ENCODE assay signal across 15 mouse cellular contexts in the genomic region with DNA sequence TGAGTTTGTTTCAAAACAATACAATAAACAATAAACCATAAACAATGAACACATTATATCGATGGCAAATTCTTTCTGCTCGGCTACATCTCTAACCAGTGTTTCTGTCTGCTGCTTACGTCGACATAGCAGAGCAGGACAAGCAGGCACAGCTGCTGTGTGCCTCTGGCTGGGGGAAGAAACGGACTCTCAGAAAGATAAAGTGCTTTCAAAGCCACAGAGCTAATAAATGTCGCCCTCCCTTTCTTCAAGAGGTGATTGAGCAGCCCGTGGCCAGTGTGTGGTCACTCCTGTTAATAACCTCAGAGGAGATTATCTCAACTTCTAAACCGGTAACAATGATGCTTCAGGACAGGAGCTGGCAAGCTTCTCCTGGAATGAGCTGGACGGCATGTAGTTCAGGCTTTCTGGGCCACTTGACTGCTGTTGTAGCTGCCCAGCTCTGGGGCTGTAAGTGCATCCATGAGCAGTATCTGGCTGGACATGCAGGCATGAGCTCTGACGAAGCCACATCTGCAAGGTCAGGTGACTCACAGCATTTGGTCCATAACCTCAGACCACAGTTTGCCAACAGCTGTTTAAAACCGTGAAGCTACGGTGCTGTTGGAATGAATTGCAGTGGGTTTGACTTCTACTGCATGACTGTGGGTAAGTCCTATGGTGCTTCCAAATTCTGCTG. TPM values are rescaled to one million over a fixed set of nuclear protein-coding genes. Genes with fewer than 3 reads are reported as not detected.
DNase-seq lines count a peak whose midpoint lies in the region; ATAC-seq lines count a peak whose summit lies in the region.
"Had no signal": no experiment of that assay in that cellular context is flagged by ENCODE, and none has a peak within 500 bp of the region (broad histone marks: within the 10 kb centered on the region; RNA-seq: fewer than 3 reads in every experiment).

No protein-coding gene starts in this region.

- ATAC-seq in megakaryocyte, adult 5-6 weeks (ENCODE audit: poor library complexity, severe bottlenecking), result no peak
- ATAC-seq: forebrain, embryonic 15.5 days had no signal

- H3K36me3 ChIP-seq in megakaryocyte, embryonic 14.5 days (replicated peaks; ENCODE audit: low read length), result no peaks in the 10 kb centered on the region
- H3K36me3 ChIP-seq: forebrain, embryonic 15.5 days; limb, embryonic 15.5 days had no signal

- no peaks in the 10 kb centered on the region for H3K9me3 ChIP-seq in megakaryocyte, embryonic 14.5 days
- H3K9me3 ChIP-seq: forebrain, embryonic 15.5 days; limb, embryonic 15.5 days had no signal

- peak overlapping the region; percentile 15 for H3K4me3 ChIP-seq in megakaryocyte, embryonic 14.5 days (replicated peaks)
- H3K4me3 ChIP-seq: forebrain, embryonic 15.5 days; limb, embryonic 15.5 days had no signal

- H3K4me1 ChIP-seq in megakaryocyte, embryonic 14.5 days, result peaks cover 6% of the 10 kb centered on the region; the same call in 1 of the 2 replicates

- intact Hi-C loops in heart, postnatal 25 days (cut with DNase I), result no loop called here

- DNase-seq in heart, adult 11 months, result peak; percentile 91
- no peak for DNase-seq in heart, postnatal 25 days (ENCODE audit: low spot score)
- peak; percentile 58 for DNase-seq in embryo, embryonic 10.5 days (ENCODE audit: low spot score)
- DNase-seq in skeletal muscle tissue, adult 2 months (ENCODE audit: low read depth, low spot score), result peak; percentile 18
- DNase-seq in thymus, postnatal 14 days, result no peak
- no peak for DNase-seq in urinary bladder, adult 18-20 months (ENCODE audit: low spot score in 2 of 2)
- DNase-seq: cerebellum, adult 11-12 months; kidney, adult 8-10 months; spleen, adult 18-20 months had no signal

- peaks cover 36% of the 10 kb centered on the region for H3K27me3 ChIP-seq in megakaryocyte, embryonic 14.5 days (replicated peaks)
- H3K27me3 ChIP-seq: forebrain, embryonic 15.5 days had no signal

RNA-seq across cellular contexts. Expression of a gene that starts 55.6 kb away (rescaled TPM):
- not detected for total RNA-seq in heart, postnatal 25 days (2021)
- polyA plus RNA-seq in megakaryocyte, embryonic 14.5 days (2012; ENCODE audit: insufficient read depth, low replicate concordance), result not detected in 2 replicates
- not detected in 2 replicates for total RNA-seq in megakaryocyte, adult 5-6 weeks (2015)
- total RNA-seq in megakaryocyte, adult 5-6 weeks (2017), result not detected in 2 replicates
- total RNA-seq: heart, postnatal 14 days had no signal
- polyA plus RNA-seq: forebrain, embryonic 15.5 days; lung, embryonic 16.5 days had no signal

Comparison
In these comparisons a context has a peak if more than half of its experiments do, and no peak if none do; other contexts are left out.
1. DNase-seq: peak in heart, adult 11 months (single experiment), embryo, embryonic 10.5 days (single experiment) and skeletal muscle tissue, adult 2 months (single experiment); none in heart, postnatal 25 days (single experiment), thymus, postnatal 14 days (single experiment) and urinary bladder, adult 18-20 months (0 of 2).